Comparison of ENCODE assay signal across 26 mouse cellular contexts in genomic region chr14:59051478-59051879, GRCm38 (mm10).
DNase-seq lines count a peak whose midpoint lies in the region; ATAC-seq and TF ChIP-seq lines count a peak whose summit lies in the region.
"Had no signal": no experiment of that assay in that cellular context is flagged by ENCODE, and none has a peak within 500 bp of the region (broad histone marks: within the 10 kb centered on the region; RNA-seq: fewer than 3 reads in every experiment).

No protein-coding gene starts in this region.

- no peaks in the 10 kb centered on the region for H3K4me1 ChIP-seq in forebrain, postnatal 0 days (ENCODE audit: insufficient read depth)
- H3K4me1 ChIP-seq in forebrain, embryonic 15.5 days: peaks cover 4% of the 10 kb centered on the region; the same call in 1 of the 2 replicates
- H3K4me1 ChIP-seq: hindbrain, embryonic 15.5 days; megakaryocyte, embryonic 14.5 days had no signal

- TF ChIP-seq CTCF in forebrain, postnatal 0 days (IDR thresholded peaks at IDR 0.05; ENCODE audit: low read depth): no peak

- no peak for ATAC-seq in forebrain, postnatal 0 days
- no peak for ATAC-seq in forebrain, embryonic 15.5 days (replicated peaks)
- ATAC-seq: forebrain, embryonic 14.5 days had no signal

- H3K4me3 ChIP-seq in forebrain, postnatal 0 days (ENCODE audit: low read depth, low read length): no peak overlapping the region
- H3K4me3 ChIP-seq in forebrain, embryonic 15.5 days: no peak overlapping the region
- H3K4me3 ChIP-seq: erythroblast, embryonic 14.5 days; hindbrain, embryonic 15.5 days; megakaryocyte, embryonic 14.5 days; neural tube, embryonic 13.5 days had no signal

- DNase-seq in 3134 (ENCODE audit: extremely low read depth, insufficient read length, low spot score) (peak; percentile 4), NIH3T3 (ENCODE audit: low read depth) (peak; percentile 12)
- peak; percentile 50 for DNase-seq in CD4-positive helper T cell, adult 2 months (ENCODE audit: low read depth, low spot score)
- peak; percentile 71 for DNase-seq in fibroblast of lung, adult 2 months (ENCODE audit: low read depth)
- no peak for DNase-seq in left cerebral cortex, adult 9 months (ENCODE audit: low spot score in 2 of 2)
- no peak for DNase-seq in forebrain, postnatal 0 days
- no peak for DNase-seq in kidney, adult 9 months
- DNase-seq: adrenal gland, adult 8-10 months; cerebellum, adult 9-11 months; gastrocnemius, postnatal 10 days; kidney, adult 11 months; kidney, postnatal 4 days; lung, embryonic 14.5 days; midbrain, embryonic 14.5 days; right cerebral cortex, adult 18-20 months; right cerebral cortex, postnatal 4 days; thymus, adult 2 months; thymus, postnatal 4 days had no signal

- no peaks in the 10 kb centered on the region for H3K9me3 ChIP-seq in forebrain, postnatal 0 days (ENCODE audit: low read length)
- no peaks in the 10 kb centered on the region for H3K9me3 ChIP-seq in forebrain, embryonic 15.5 days
- H3K9me3 ChIP-seq: hindbrain, embryonic 15.5 days; neural tube, embryonic 13.5 days had no signal

- no peaks in the 10 kb centered on the region for H3K27me3 ChIP-seq in forebrain, postnatal 0 days (ENCODE audit: insufficient read depth, low read length)
- H3K27me3 ChIP-seq in forebrain, embryonic 15.5 days: no peaks in the 10 kb centered on the region
- H3K27me3 ChIP-seq: hindbrain, embryonic 15.5 days; megakaryocyte, embryonic 14.5 days; neural tube, embryonic 13.5 days had no signal

- 12% methylated on average over 6 of the region's 6 CpGs for WGBS in forebrain, postnatal 0 days
- WGBS in forebrain, embryonic 15.5 days: 10% methylated on average over 6 of the region's 6 CpGs

- no peak overlapping the region for H3K9ac ChIP-seq in forebrain, postnatal 0 days
- H3K9ac ChIP-seq in forebrain, embryonic 15.5 days (replicated peaks): no peak overlapping the region
- H3K9ac ChIP-seq: hindbrain, embryonic 15.5 days; liver, embryonic 14.5 days; lung, embryonic 14.5 days; neural tube, embryonic 13.5 days had no signal

- no peak overlapping the region for H3K27ac ChIP-seq in forebrain, postnatal 0 days (ENCODE audit: low read depth, low read length)
- no peak overlapping the region for H3K27ac ChIP-seq in forebrain, embryonic 15.5 days (replicated peaks)
- H3K27ac ChIP-seq: hindbrain, embryonic 15.5 days; liver, embryonic 14.5 days; neural tube, embryonic 13.5 days had no signal

- H3K4me2 ChIP-seq in forebrain, postnatal 0 days (ENCODE audit: low read depth): no peak overlapping the region
- H3K4me2 ChIP-seq in forebrain, embryonic 15.5 days (replicated peaks): no peak overlapping the region
- H3K4me2 ChIP-seq: heart, embryonic 11.5 days; hindbrain, embryonic 15.5 days; lung, embryonic 14.5 days; neural tube, embryonic 13.5 days had no signal

- no peaks in the 10 kb centered on the region for H3K36me3 ChIP-seq in forebrain, postnatal 0 days (ENCODE audit: insufficient read depth)
- no peaks in the 10 kb centered on the region for H3K36me3 ChIP-seq in forebrain, embryonic 15.5 days
- H3K36me3 ChIP-seq: hindbrain, embryonic 15.5 days; neural tube, embryonic 13.5 days had no signal

Comparison
In these comparisons a context has a peak if more than half of its experiments do, and no peak if none do; other contexts are left out.
1. DNase-seq: peak in 3134 (single experiment), CD4-positive helper T cell, adult 2 months (single experiment), NIH3T3 (single experiment) and fibroblast of lung, adult 2 months (single experiment); none in left cerebral cortex, adult 9 months (0 of 2), forebrain, postnatal 0 days (single experiment) and kidney, adult 9 months (single experiment).